Mouse (Mus musculus): Measurements from ENCODE around the gene Elp4. TPM values are rescaled to one million over a fixed set of nuclear protein-coding genes. Genes with fewer than 3 reads are reported as not detected.
A peak's percentile ranks its signal among the peaks of the same experiment; 100 is the strongest.

Gene Elp4
- polyA plus RNA-seq, 1 experiment, result 2.3 TPM

DNA sequence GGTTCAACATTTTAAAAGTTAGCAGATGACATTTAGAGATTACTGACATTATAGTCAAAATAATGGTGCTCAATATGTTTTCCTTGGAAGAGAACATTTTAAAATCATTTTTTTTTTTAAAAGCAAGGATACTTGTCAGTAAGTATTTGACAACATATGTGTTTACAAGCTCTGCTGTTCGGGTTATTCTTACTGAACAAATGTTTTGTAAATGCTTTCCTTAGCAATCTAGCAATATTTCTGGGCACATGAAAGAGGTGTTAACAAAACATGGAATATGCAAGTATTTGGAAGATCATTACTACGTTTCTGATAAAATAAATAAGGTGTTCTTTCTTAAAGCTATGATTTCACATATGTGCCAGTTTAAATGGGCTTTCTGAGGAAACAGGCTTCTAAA lies 94.1 kb downstream of the Elp4 start:
- WGBS, result 75% methylated on average over 2 of the region's 2 CpGs
- Histone ChIP-seq H3K4me3 (replicated peaks; ENCODE audit: extremely low read depth, low read depth, low read length) (no peak overlapping the region), H3K4me1 (ENCODE audit: control insufficient read depth, insufficient read depth, low read length) (no peaks in the 10 kb centered on the region)
- TF ChIP-seq POLR2A (IDR thresholded peaks at IDR 0.05; ENCODE audit: borderline replicate concordance, extremely low read depth, low read depth, low read length) (no peak), CTCF (IDR thresholded peaks at IDR 0.05; ENCODE audit: insufficient read depth, low read length) (no peak)
- DNase-seq, result no peak

DNA sequence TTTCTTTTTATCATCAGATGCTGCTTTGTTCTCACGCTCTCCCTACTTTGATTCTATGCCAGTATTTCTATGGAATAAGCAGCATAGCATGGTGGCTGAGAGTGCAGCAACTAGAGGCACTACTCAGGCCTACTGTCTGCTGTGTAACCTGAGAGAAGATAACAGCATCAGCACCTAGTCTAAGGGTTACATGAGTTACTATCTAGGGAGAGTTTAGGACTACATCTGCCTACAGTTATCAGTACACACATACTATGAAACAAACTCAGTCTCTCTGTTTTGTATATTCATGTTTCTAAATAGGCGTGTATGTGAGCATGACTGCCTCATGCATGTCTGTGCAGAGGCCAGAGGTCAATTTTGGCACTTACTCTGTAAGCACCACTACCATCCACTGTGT lies 97.8 kb downstream of the Elp4 start:
- 79% methylated on average over 2 of the region's 2 CpGs for WGBS
- TF ChIP-seq CTCF (IDR thresholded peaks at IDR 0.05; ENCODE audit: insufficient read depth, low read length), result no peak
- DNase-seq, result no peak

DNA sequence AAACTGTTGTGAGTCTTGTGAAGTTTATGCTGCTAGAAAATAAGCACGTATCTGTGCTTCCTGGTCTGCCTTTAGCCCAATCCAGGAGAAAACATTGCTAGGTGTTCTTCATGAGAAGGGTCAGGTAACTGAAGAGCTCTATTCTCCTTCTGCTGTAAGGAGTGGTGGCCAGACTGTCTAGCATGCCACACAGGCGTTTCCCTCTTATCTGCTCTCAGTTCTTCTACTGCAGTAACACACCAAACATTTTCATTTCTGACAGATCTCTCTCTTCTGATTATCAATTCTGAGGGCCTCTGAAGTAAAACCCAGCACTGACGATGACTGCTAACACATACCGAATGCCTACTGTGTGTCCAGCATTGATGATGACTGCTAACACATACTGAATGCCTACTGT lies 98.3 kb downstream of the Elp4 start:
- 83% methylated on average over 4 of the region's 4 CpGs for WGBS
- no peak for TF ChIP-seq CTCF (IDR thresholded peaks at IDR 0.05; ENCODE audit: insufficient read depth, low read length)
- no peak for TF ChIP-seq POLR2A (IDR thresholded peaks at IDR 0.05; ENCODE audit: borderline replicate concordance, extremely low read depth, low read depth, low read length)
- Histone ChIP-seq H3K4me1 (ENCODE audit: control insufficient read depth, insufficient read depth, low read length) (no peaks in the 10 kb centered on the region), H3K4me3 (replicated peaks; ENCODE audit: extremely low read depth, low read depth, low read length) (no peak overlapping the region)
- no peak for DNase-seq

More for the DNA sequence above, 97.8 kb downstream of the Elp4 start:
- no peaks in the 10 kb centered on the region for H3K4me1 ChIP-seq (ENCODE audit: control insufficient read depth, insufficient read depth, low read length)
- H3K4me3 ChIP-seq (replicated peaks; ENCODE audit: extremely low read depth, low read depth, low read length), result no peak overlapping the region

DNA sequence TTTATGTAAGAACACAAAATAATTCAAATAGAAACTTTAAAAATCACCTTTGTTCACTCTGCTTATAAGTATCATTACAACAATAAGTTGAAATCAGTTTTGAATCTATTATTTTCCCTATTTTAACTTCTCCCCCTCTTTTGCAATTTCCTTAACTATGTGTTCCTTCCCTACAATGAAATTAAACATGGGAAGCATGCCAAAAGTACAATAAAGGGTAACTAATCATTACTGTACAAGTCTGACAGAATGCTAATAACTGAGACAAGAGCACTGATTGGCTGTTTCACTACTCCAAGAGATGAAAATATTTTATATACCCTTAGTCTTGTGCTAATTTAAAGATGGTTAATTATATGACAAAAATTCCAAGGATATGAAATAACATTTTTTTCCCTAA lies 99.2 kb downstream of the Elp4 start:
- DNase-seq, result no peak
- Histone ChIP-seq H3K4me1 (ENCODE audit: control insufficient read depth, insufficient read depth, low read length) (no peaks in the 10 kb centered on the region), H3K4me3 (replicated peaks; ENCODE audit: extremely low read depth, low read depth, low read length) (no peak overlapping the region)
- TF ChIP-seq POLR2A (IDR thresholded peaks at IDR 0.05; ENCODE audit: borderline replicate concordance, extremely low read depth, low read depth, low read length) (no peak), CTCF (IDR thresholded peaks at IDR 0.05; ENCODE audit: insufficient read depth, low read length) (no peak)

DNA sequence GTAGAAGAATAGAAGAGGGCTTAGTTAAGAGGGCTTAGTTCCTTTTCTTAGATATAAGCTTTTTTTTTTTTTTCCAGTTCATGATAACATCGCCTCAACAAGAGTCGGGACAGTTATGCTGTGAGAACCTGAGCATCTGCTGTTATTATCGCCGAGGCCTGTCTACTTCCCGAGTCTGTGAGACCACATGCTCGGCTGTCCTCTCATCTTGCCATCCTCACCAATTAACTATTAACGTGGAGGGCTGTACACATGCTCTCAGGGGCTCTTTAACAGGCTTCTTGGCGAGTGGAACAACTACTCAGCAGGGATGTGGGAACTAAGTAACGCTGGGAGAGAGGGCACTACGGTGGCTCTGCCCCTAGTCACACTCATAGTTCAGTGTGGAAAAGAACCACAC lies 99.9 kb downstream of the Elp4 start:
- TF ChIP-seq POLR2A (IDR thresholded peaks at IDR 0.05; ENCODE audit: borderline replicate concordance, extremely low read depth, low read depth, low read length), result no peak
- TF ChIP-seq CTCF (IDR thresholded peaks at IDR 0.05; ENCODE audit: insufficient read depth, low read length), result no peak
- Histone ChIP-seq H3K4me1 (ENCODE audit: control insufficient read depth, insufficient read depth, low read length) (no peaks in the 10 kb centered on the region), H3K4me3 (replicated peaks; ENCODE audit: extremely low read depth, low read depth, low read length) (no peak overlapping the region)
- no peak for DNase-seq
- WGBS, result 58% methylated on average over 10 of the region's 10 CpGs

DNA sequence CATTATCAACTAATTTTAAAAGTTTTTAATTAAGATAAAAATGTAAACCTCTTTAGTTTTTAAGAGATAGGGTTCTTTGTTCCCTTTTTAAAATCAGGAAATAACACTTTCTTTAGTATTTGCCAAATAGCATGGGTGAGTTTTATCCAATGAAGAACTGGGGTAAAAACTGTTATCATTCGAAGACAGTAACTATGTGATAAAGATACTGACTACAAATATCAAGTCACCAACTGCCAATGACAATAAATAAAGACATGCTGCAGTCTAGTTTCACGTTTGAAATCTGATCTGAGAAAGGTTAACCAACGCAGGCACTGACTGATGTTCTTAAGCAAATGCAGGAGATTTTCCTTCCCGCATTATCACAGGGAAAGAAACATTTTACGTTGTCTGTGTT lies 100.9 kb downstream of the Elp4 start:
- no peak for DNase-seq
- WGBS, result 55% methylated on average over 5 of the region's 5 CpGs
- Histone ChIP-seq H3K4me3 (replicated peaks; ENCODE audit: extremely low read depth, low read depth, low read length) (no peak overlapping the region), H3K4me1 (ENCODE audit: control insufficient read depth, insufficient read depth, low read length) (no peaks in the 10 kb centered on the region)
- TF ChIP-seq POLR2A (IDR thresholded peaks at IDR 0.05; ENCODE audit: borderline replicate concordance, extremely low read depth, low read depth, low read length) (no peak), CTCF (IDR thresholded peaks at IDR 0.05; ENCODE audit: insufficient read depth, low read length) (no peak)

DNA sequence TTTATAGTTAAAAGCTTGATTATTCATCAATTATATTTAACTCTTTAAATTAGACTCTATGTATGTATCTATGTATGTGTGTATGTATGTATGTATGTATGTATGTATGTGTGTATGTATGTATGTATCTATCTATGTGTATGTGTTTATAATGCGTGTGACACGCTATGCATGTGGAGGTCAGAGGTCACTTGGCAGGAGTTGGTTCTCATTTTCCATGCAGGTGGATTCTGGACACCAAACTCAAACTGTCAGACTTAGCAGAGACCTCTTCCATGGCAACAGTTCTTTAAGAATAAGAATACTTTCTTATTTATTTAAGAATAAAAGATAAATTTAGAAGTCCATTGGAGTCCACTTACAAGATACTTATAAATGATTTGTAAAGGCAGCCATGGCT lies 101.5 kb downstream of the Elp4 start:
- H3K4me3 ChIP-seq (replicated peaks; ENCODE audit: extremely low read depth, low read depth, low read length), result no peak overlapping the region
- no peak for DNase-seq
- H3K4me1 ChIP-seq (ENCODE audit: control insufficient read depth, insufficient read depth, low read length), result no peaks in the 10 kb centered on the region
- TF ChIP-seq CTCF (IDR thresholded peaks at IDR 0.05; ENCODE audit: insufficient read depth, low read length) (no peak), POLR2A (IDR thresholded peaks at IDR 0.05; ENCODE audit: borderline replicate concordance, extremely low read depth, low read depth, low read length) (no peak)
- WGBS, result 86% methylated on average over 2 of the region's 2 CpGs

DNA sequence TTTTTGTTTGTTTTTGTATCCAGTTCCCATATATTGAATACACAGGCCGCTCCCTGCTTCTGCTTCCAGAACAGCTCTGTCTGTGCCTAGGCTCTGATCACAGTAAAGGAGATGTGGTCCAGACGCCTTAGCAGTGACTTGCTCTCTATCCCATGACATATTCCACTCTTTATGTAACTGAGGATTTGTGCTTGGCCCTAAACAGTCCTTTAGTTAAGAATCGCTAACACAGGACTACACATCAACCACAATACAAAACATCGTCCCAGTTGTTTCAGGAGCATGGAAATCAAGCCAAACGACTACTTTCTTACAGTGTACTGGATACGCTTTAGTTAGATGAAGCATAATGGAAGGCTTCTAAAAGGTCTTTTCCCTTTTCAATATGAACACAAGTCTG lies 102.8 kb downstream of the Elp4 start:
- WGBS, result 92% methylated on average over 6 of the region's 6 CpGs
- TF ChIP-seq POLR2A (IDR thresholded peaks at IDR 0.05; ENCODE audit: borderline replicate concordance, extremely low read depth, low read depth, low read length) (no peak), CTCF (IDR thresholded peaks at IDR 0.05; ENCODE audit: insufficient read depth, low read length) (no peak)
- no peak for DNase-seq
- no peaks in the 10 kb centered on the region for H3K4me1 ChIP-seq (ENCODE audit: control insufficient read depth, insufficient read depth, low read length)
- H3K4me3 ChIP-seq (replicated peaks; ENCODE audit: extremely low read depth, low read depth, low read length), result no peak overlapping the region

DNA sequence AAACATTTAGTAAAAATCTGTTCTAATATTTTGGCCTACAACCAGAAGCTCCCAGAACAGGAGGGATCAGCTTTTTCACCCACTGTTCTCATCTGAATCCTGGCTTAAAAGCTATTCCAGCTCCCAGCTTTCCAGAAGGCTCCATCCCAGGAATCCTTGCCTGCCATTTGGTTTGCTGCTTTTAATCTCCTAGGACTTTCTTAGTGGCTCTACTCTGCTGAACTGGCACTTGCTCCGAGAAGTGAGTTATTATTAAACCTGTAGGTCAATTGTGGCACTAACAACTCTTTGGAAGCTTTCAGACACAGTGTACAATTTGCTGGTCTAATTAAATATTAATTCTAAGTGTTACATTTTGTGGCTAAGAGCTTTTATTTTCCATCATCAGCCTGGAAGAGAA lies 103.7 kb downstream of the Elp4 start:
- TF ChIP-seq POLR2A (IDR thresholded peaks at IDR 0.05; ENCODE audit: borderline replicate concordance, extremely low read depth, low read depth, low read length) (no peak), CTCF (IDR thresholded peaks at IDR 0.05; ENCODE audit: insufficient read depth, low read length) (no peak)
- 76% methylated on average over 1 of the region's 1 CpGs for WGBS
- Histone ChIP-seq H3K4me3 (replicated peaks; ENCODE audit: extremely low read depth, low read depth, low read length) (no peak overlapping the region), H3K4me1 (ENCODE audit: control insufficient read depth, insufficient read depth, low read length) (no peaks in the 10 kb centered on the region)
- DNase-seq, result no peak

DNA sequence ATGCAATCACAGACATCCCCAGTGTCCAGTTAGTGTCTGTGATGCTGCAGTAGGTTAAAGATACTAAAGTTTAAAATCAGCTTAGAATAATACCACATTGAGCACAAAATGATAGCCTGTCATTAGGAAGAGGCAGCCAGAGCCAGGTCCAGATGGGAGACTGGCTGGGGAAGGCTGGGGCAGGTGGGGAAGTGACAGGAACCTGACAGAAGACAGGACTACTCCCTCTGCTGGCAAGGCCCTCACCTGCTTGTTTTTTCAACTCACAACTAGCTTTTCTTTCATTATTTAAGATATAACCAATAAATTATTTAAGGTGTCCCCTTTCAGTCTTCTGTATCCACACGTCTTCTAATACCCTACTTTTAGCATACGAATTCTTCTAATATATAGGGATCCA lies 104.5 kb downstream of the Elp4 start:
- 95% methylated on average over 2 of the region's 2 CpGs for WGBS
- DNase-seq, result no peak
- H3K4me3 ChIP-seq (replicated peaks; ENCODE audit: extremely low read depth, low read depth, low read length), result no peak overlapping the region
- TF ChIP-seq POLR2A (IDR thresholded peaks at IDR 0.05; ENCODE audit: borderline replicate concordance, extremely low read depth, low read depth, low read length), result no peak
- 0 out of 2 replicates have a peak, but pooled peaks have one; percentile 13 for TF ChIP-seq CTCF (IDR thresholded peaks at IDR 0.05; ENCODE audit: insufficient read depth, low read length)
- H3K4me1 ChIP-seq (ENCODE audit: control insufficient read depth, insufficient read depth, low read length), result no peaks in the 10 kb centered on the region

DNA sequence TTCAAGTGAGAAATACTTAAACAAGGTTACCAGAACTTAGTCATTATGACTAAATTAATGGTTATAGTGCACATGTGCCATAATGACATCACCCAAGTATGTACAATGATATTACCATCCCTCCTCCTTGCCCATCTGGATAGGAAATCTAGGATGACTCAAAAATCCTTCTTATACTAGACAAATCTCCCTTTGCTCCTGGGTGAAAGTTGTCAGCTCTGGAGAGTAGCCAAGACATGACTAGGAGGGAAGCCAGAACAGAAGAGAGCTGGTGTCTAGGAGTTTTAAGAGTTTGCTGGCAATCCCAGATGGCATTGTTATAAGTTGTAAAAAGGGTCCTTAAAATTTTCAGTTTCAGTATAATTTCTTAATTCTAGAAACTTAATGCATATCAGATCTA lies 106.5 kb downstream of the Elp4 start:
- no peak overlapping the region for H3K4me3 ChIP-seq (replicated peaks; ENCODE audit: extremely low read depth, low read depth, low read length)
- H3K4me1 ChIP-seq (ENCODE audit: control insufficient read depth, insufficient read depth, low read length), result no peaks in the 10 kb centered on the region
- no peak for DNase-seq
- no peak for TF ChIP-seq CTCF (IDR thresholded peaks at IDR 0.05; ENCODE audit: insufficient read depth, low read length)
- TF ChIP-seq POLR2A (IDR thresholded peaks at IDR 0.05; ENCODE audit: borderline replicate concordance, extremely low read depth, low read depth, low read length), result no peak

All from lung, adult 2 months (tissue).